Mouse (Mus musculus): ENCODE results near the gene Gm12887.

Gm12887 gene

GRCm38 (mm10) chr4:121622003-121622402 lies at the start of gene Gm12887:
Gene Gm12887, minus strand, starts transcription at chr4:121622103.
- no peak for DNase-seq (ENCODE audit: low read depth)

- DNase-seq (ENCODE audit: low read depth) = no peak
These were observed 35.1 kb upstream of the Gm12887 start for GRCm38 (mm10) chr4:121657040-121657439.
